Mouse (Mus musculus): Measurements from ENCODE around the gene Slit1.

Slit1 gene

DNA sequence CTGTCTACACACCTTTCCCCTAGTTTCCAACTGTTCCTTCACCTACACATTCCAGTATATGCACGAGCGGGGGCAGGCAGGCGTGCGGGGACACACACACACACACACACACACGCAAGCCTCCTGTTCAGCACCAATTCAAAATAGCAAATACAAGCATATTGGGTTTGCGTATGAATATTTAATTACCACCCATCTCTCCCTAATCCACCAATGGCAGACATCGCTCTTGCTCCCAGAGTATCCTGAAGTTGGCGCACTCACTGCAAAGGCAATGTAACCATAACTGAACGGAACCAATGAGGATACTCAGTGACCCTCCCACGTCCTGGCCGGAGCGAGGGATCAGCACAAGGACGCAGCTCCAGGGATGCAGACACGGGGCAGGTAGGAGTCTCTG lies 86.8 kb downstream of the Slit1 start:
- DNase-seq (ENCODE audit: low read depth, low spot score): no peak

DNA sequence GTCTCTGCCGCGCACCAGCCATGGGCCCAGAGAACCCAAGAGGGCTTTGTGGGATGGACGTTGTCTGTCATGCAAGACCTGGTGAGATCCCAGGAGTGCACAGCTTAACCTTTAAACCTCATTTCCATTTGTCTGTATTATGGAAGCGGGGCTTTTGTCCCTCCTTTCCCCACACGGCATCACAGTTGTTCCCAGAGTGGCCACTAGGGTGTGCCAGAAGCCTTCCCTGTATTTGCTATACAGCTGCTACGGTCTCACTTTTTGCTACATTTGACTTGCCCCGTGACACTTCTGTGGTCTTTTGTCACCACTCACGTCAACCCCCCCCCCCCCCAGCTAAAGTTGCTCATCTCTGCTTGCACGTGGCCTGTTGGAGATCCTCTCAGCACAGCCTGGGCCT lies 87.5 kb downstream of the Slit1 start:
- peak; percentile 69 for DNase-seq (ENCODE audit: low read depth, low spot score)

- no peak for DNase-seq (ENCODE audit: low read depth, low spot score)
These were observed 88.2 kb downstream of the Slit1 start for GRCm38 (mm10) chr19:41655089-41655783.

GRCm38 (mm10) chr19:41651967-41652366 lies 91.5 kb downstream of the Slit1 start:
- no peak for DNase-seq (ENCODE audit: low read depth, low spot score)

GRCm38 (mm10) chr19:41649394-41649793 lies 94.1 kb downstream of the Slit1 start:
- DNase-seq (ENCODE audit: low read depth, low spot score): peak; percentile 43

GRCm38 (mm10) chr19:41646947-41647631 lies 96.4 kb downstream of the Slit1 start:
- DNase-seq (ENCODE audit: low read depth, low spot score): peak; percentile 86

- DNase-seq (ENCODE audit: low read depth, low spot score): peak; percentile 86
These were observed 100.5 kb downstream of the Slit1 start for GRCm38 (mm10) chr19:41643010-41643409.

DNA sequence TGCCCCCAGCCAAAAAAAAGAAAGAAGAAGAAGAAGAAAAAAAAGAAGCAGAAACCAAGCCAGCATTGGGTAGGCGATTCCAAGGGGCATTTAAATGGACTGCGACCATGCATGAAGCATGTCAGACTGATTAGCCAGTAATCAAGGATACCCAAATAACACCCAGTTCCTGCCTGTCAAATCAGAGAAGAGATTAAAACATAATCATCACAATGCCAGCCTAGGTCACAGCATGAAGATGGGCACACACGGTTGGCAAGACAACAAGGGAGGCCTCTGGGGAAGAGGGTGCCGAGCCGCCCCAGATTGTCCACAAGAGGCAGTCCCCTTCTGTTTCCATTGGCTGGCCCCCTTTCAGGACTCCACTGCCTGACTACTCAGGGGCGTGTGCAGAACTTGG lies 108.5 kb downstream of the Slit1 start:
- DNase-seq (ENCODE audit: low read depth, low spot score): no peak

DNA sequence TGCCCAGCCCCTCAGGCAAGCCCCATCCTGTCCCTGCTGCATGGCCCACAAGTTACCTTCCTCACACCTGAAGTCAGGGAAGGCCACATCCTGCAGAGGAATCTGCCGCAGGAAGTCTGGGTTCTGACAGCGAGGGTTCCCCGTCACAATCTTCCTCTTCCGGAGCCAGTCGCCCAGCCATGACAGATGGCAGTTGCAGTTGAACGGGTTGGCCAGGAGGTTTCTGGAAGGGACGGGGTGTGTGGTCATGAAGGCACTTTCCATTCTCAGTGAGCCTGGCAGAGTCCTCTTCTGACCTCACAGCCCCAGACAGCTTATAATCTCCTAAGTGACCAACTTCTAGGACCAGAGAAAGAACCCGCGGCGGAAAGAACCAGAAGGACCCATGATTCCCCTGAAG lies 109.4 kb downstream of the Slit1 start:
- no peak for DNase-seq (ENCODE audit: low read depth, low spot score)

DNA sequence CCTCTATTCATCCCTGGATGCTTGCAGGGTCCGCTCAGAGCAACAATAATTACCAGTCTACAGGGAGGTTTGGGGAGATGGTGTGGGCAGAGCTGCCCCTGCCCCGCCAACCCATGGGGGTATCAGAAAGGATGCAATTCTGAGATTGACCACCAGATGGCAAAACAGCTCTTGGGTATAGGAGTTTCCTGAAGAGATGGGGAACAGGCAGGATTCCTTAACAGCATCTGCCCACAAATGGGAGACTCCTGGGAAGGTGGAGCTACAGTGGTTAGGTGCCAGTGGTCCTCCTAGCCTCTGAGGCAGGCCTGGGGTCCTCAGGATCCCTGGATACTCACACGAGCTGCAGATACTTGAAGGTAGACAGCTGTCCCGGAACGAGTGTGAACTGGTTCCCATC lies 113.9 kb downstream of the Slit1 start:
- peak; percentile 68 for DNase-seq (ENCODE audit: low read depth, low spot score)

GRCm38 (mm10) chr19:41628970-41629369 lies 114.5 kb downstream of the Slit1 start:
- DNase-seq (ENCODE audit: low read depth, low spot score): no peak

DNA sequence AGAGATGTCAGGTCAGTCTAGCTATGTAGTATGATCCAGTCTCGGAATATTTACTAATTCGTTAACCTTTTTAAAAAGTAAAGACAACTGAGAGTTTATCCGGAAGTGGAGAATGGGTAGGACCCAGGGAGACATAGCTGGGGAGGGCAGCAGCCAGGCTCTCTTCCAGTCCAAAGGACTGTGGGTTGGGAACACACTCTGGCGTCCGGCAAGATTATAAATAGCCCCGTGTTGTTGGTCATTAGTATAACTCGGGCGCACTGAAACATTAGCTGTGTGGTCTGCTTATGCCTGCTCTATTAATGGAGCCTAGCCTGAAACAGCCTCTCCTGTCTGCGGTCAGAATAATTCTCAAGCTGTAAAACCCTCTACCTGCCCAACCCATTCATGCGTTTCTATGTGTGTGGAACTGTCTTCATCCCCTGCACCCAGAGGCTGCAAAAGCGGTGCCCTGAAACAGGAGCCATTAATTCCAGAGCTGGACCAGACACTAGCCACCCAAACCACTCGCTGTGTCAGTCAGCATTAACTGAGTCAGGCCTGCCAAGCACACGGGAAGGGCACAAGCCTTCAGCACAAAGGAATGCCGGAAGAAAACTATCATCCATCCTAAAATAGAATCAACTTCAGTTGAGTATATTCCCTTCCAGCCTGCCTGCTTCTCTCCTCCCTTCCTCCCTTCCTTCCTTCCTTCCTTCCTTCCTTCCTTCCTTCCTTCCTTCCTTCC lies 122.9 kb downstream of the Slit1 start:
- DNase-seq (ENCODE audit: low read depth, low spot score): no peak

GRCm38 (mm10) chr19:41618771-41619385 lies 124.6 kb downstream of the Slit1 start:
- DNase-seq (ENCODE audit: low read depth, low spot score): peak; percentile 64

DNA sequence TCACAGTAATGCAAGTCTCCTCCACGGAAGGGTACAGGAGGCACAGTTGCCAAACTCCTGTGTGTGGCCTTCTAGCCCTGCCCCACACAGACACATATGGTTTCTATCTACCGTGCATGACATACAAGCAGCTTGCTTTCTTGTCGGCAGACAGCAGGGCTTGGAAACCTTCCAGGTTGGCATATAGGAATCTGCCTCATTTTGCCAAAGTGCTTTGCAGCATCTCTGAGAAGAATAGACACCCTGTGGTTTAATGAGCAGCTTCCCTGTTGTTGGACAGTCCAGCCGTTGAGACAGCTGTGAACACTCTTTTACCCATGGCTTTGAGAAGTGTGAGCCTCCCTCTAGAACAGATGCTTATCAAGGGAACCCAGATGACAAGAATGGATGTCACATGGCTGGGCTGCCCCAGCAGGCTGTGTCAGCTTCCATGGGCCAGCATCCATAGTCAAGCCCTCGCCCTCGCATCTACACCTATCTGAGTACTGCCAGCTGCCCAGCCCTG lies 125.3 kb downstream of the Slit1 start:
- DNase-seq (ENCODE audit: low read depth, low spot score): peak; percentile 8

DNA sequence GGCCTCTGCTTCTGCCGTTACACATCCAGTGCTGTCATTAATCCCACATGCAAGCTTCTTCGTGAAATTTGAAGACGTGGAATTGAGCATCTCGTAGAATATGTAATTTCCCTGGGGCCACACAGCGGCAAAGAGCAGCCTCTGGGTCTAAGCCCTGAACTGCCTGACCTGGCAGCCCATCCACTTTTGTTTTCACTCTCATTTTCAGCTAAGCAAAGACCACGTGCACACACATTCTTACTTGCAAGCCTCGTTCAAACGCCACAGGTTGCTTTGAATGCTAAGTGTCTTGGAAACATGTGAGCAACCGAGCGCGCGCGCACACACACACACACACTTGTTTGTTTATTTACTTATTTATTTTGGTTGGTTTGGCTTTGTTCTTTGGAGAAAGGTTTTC lies 126.4 kb downstream of the Slit1 start:
- DNase-seq (ENCODE audit: low read depth, low spot score): peak; percentile 70

DNA sequence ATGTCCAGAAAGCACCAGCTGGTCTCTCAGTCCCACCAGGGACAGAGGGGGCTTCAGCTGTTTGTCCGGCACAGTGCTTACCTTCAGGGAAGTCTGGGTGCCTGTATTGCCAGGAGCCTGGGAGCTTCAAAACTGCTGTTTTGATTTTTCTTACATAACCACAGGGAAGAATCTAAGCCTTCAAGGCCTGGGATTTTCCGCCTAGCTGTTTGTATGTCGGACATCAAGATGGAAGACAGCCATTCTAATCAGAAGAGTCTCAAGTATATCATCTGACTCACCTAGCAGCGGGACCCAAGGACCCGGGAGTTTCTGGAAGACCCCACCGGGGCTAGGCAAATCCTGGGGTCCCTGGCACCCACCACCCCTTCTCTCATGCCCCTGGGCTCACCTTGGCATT lies 127.2 kb downstream of the Slit1 start:
- DNase-seq (ENCODE audit: low read depth, low spot score): no peak

DNA sequence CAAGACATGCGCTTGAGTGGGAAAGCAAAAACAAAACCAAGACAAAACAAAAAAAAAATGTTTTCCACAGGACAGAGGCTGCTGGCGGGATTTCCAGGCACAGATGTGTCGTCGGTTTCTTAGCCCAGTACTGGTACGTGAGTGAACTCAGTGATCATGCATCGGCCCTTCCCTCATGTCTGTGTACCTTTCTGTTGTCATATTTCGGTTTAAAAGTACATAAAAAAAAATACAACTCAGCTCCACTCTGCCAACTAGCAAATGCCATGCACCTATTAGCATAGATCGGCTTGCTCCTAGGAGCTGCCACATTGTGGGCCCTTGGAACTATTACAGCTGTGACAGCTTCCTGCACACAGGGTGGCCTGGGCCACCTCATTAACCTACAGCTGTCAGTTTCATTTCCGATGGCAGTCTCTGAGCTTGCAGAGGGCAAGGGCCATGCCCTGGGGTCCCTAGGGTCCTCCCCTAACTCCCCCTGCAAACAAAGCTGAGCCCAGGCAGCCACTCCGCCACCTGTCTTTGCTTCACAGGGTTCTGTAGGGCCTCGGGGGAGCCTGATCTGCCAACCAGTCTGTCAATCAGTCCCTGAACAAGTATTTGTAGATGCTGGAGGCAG lies 127.8 kb downstream of the Slit1 start:
- DNase-seq (ENCODE audit: low read depth, low spot score): peak; percentile 95

DNA sequence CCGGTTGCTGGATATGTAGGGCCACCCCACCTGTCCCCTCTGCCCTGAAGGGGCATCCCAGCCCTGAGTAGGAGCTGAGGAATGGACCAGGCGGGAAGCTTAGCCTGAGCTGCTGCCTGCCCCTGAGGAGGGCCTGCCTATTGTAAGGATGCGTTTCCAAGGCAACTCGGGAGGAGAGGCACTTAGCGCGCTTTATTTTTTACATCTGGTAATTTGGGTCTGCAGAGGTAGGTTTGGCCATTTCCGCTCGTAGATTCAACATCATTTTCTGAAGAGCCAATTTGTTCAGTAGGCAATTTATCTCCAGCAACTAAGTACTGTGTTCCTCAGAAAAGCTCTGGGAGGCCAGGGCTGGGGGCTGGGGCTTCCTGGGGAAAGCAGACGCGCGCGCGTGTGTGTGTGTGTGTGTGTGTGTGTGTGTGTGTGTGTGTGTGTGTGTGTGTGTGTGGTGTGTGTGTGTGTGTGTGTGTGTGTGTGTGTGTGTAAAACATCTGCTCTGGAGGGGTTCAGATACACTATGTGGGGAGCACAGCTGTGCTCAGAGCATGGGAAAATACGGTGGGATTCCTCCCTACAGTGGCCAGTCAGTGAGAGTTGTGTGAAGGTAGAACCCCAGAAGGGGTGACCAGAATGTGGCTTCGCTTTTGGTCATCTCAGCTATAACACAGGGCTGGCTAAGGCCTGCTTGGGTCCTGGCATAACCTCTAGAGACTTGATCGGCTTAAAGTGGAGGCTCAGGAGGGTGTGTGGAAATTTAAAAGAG lies 130.0 kb downstream of the Slit1 start:
- DNase-seq (ENCODE audit: low read depth, low spot score): no peak

GRCm38 (mm10) chr19:41611683-41612082 lies 131.8 kb downstream of the Slit1 start:
- DNase-seq (ENCODE audit: low read depth, low spot score): peak; percentile 34

DNA sequence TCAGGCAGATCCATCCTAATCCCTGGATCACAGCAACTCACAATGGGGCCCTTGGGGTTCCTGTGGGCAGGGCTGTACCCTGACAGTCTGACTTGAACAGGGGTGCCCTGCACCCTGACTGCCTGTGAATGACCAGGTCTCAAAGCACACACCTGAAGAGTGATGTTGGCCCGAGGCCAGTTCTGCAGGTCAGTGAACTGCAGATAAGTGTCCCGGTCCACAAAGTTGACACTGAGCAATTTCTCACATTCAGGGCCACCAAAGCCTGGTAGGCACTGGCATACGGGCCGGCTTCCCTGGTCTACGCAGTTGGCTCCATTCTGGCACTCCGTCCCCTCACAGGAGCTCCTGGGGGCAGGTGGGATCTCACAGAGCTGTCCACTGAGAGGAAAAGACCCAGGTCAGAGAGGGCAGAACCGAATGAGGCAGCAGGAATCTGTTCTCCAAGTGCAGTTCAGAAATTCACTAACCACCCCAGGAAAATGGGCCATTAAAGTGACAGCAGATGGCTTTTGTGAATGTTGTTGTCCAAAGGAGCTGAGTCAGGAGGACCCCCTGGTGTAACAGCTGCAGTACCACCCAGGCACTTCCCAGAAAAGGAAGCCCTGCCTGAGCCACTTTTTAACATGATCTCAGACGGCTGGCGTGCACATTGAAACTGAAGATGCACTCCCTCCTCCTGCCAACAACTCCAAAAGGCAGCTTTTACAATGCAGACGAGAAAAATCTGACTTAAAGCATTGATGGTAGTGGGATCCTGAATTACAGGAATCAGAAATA lies 137.1 kb downstream of the Slit1 start:
- DNase-seq (ENCODE audit: low read depth, low spot score): no peak

Measured in A20 (cell line).